Mouse (Mus musculus) lung, adult 2 months (tissue): ENCODE measurements around the gene Flrt1.

Experiments used
- CTCF ChIP-seq: fragments of 200-500 bp; IDR thresholded peaks from 2 replicates; pipeline ENCODE4 v1.5.1; 2011; ENCODE audit warnings: mild to moderate bottlenecking, low read length, control low read depth; ENCODE audit not compliant: insufficient read depth
- POLR2A ChIP-seq: fragments of 200-500 bp; IDR thresholded peaks from 2 replicates; pipeline ENCODE4 v1.6.1; 2011; ENCODE audit warnings: low read depth, mild to moderate bottlenecking, control low read depth, low read length, borderline replicate concordance; ENCODE audit errors: extremely low read depth

GRCm38 (mm10) chr19:7110097-7110496 is 4.6 kb upstream of the Flrt1 start:
- TF ChIP-seq CTCF: no peak
- no peak for TF ChIP-seq POLR2A
